Mouse (Mus musculus) thymus, adult 2 months (tissue): ENCODE results near the gene Sppl2b.

Source experiments
- CTCF ChIP-seq: fragments of 200-500 bp; IDR thresholded peaks from 2 replicates; pipeline ENCODE4 v1.5.1; 2012; ENCODE audit warnings: mild to moderate bottlenecking, control low read depth, low read length, moderate library complexity, borderline replicate concordance; ENCODE audit not compliant: control insufficient read depth, poor library complexity, insufficient read depth; ENCODE audit errors: extremely low read depth
- POLR2A ChIP-seq: fragments of 200-500 bp; IDR thresholded peaks from 2 replicates; pipeline ENCODE4 v1.6.1; 2012; ENCODE audit warnings: mild to moderate bottlenecking, low read length, control low read depth, moderate library complexity; ENCODE audit not compliant: control insufficient read depth, poor library complexity, insufficient read depth; ENCODE audit errors: extremely low read depth

GRCm38 (mm10) chr10:80807057-80807627 lies 47.9 kb upstream of the Sppl2b start:
- TF ChIP-seq CTCF (no peak), POLR2A (no peak)
